Mouse (Mus musculus): Measurements from ENCODE around the gene Gm10272. TPM values are rescaled to one million over a fixed set of nuclear protein-coding genes. Genes with fewer than 3 reads are reported as not detected.
"Not testable (repeated sequence)": the region's sequence is repeated elsewhere in the genome, so short reads cannot be mapped to it uniquely, and the experiment has no call there.

Gm10272 gene
- polyA plus RNA-seq, 1 experiment: not detected

DNA sequence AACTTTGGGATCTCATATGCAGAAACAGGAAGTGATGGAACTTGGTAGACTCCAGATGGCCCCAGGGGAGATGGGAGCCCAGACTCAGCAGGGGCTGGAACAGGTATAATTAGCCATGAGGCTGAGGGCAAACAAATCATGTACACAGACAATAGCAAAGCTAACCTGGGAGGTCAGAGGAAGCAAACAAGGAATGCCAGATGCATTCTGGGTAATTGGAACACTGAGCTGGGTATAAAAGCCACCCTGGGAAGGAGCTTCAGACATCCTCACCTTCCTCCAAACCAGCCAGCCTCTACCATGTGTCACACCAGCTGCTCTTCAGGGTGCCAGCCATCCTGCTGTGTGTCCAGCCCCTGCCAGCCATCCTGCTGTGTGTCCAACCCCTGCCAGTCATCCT lies 4.7 kb downstream of the Gm10272 start, which contains the start of gene Gm10024:
Gene Gm10024, plus strand, starts transcription at position 301 of the 400 bp plus-strand sequence.
- TF ChIP-seq GATA1 (IDR thresholded peaks at IDR 0.05; ENCODE audit: low read length): not testable (repeated sequence)

DNA sequence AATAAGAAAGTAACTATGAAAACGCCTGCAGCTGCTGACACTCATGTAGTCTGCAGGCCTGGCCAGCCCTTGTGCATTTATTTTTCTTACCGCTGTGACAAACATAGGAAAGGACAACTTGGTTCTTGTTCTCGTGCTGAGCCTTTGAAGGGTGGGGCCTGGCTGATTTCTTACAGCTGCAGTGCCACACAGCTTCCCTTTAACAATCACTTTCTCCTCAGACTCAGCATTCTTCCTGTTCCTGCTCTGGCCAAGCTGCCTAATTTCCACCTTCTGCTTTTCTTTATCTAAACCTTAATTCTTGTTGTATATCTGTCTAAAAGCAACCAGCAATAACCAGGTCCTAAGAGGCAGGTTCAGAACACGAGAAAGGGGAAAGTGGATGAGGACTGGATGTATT lies 7.3 kb downstream of the Gm10272 start:
- no peak for TF ChIP-seq GATA1 (IDR thresholded peaks at IDR 0.05; ENCODE audit: low read length)

DNA sequence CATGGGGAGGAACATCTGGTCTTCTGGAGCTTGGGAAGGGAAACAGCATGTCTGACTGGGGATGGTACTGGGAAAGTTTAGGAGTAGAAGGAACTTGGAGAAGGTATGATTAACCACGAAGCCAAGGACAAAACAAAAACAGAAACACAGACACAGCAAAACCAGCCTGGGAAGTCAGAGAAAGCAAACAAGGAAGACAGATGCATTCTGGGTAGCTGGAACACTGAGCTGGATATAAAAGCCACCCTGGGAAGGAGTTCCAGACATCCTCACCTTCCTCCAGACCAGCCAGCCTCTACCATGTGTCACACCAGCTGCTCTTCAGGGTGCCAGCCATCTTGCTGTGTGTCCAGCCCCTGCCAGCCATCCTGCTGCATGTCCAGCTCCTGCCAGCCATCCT lies 9.1 kb downstream of the Gm10272 start, which contains the start of gene Gm10142:
Gene Gm10142, plus strand, starts transcription at position 301 of the 400 bp plus-strand sequence.
- no peak for TF ChIP-seq GATA1 (IDR thresholded peaks at IDR 0.05; ENCODE audit: low read length)

DNA sequence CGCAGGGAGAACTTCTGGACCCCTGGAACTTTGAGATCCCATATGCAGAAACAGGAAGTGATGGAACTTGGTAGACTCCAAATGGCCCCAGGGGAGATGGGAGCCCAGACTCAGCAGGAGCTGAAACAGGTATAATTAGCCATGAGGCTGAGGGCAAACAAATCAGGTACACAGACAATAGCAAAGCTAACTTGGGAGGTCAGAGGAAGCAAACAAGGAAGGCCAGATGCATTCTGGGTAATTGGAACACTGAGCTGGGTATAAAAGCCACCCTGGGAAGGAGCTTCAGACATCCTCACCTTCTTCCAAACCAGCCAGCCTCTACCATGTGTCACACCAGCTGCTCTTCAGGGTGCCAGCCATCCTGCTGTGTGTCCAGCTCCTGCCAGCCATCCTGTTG lies 13.9 kb downstream of the Gm10272 start, which contains the start of gene Krtap12-1:
Gene Krtap12-1, plus strand, starts transcription at position 301 of the 400 bp plus-strand sequence.
- TF ChIP-seq GATA1 (IDR thresholded peaks at IDR 0.05; ENCODE audit: low read length): not testable (repeated sequence)

GRCm38 (mm10) chr10:77724855-77725254 lies 18.4 kb downstream of the Gm10272 start:
- TF ChIP-seq GATA1 (IDR thresholded peaks at IDR 0.05; ENCODE audit: low read length): no peak

DNA sequence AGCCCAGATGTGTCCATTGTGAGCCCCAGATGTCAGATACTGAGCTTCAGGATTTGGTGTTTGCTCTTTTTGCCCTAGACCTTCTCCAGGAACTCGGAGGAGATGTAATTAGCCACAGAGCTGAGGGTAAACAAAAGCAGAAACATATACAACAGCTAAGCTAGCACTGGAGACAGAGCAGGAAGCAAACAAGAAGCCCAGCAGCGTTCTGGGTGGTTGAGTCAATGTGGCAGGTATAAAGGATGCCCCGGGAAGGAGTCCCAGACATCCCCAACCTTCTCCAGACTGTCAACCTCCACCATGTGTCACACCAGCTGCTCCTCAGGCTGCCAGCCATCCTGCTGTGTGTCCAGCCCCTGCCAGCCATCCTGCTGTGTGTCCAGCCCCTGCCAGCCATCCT lies 19.8 kb downstream of the Gm10272 start, which contains the start of gene Gm10100:
Gene Gm10100, plus strand, starts transcription at position 301 of the 400 bp plus-strand sequence.
- TF ChIP-seq GATA1 (IDR thresholded peaks at IDR 0.05; ENCODE audit: low read length): no peak

- TF ChIP-seq GATA1 (IDR thresholded peaks at IDR 0.05; ENCODE audit: low read length): no peak
These were observed 21.9 kb downstream of the Gm10272 start for GRCm38 (mm10) chr10:77728280-77728679.

DNA sequence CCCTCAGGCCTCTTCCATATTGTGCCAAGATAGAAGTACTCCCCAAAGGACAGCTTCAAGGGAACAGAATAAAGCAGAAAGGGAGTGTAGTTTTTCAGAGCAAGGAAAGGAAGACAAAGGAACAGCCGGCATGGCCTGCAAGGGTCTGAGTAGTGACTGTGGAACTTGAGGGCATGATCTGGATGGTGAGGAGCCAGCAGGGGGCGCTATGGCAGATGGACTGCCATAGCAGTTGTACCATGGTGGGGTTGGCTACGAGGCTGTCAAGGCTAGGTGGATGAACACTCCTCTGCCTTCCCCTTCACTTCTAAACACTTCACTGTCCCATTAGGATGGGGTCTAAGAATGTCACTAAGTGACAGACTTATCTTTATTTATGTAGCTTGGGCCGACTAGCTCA lies 22.8 kb downstream of the Gm10272 start:
- no peak for TF ChIP-seq GATA1 (IDR thresholded peaks at IDR 0.05; ENCODE audit: low read length)

DNA sequence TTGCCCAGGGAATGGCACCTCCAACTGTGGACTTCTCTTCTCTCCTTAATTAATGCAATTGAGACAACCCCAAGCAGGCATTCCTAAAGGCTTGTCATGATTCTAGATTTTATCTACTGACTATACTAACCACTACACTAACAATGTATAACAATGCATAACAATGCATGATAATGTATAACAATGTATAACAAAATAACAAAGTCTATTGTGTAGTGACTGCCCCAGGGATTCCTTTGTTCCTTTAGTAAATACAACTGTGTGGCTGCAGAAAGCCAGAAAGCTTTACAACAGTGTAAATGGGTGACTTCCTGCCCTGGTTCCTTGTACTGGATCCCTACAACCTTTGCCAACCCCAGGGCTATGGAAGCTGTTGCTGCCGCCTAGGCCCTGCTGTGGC lies 29.5 kb downstream of the Gm10272 start:
- no peak for TF ChIP-seq GATA1 (IDR thresholded peaks at IDR 0.05; ENCODE audit: low read length)

DNA sequence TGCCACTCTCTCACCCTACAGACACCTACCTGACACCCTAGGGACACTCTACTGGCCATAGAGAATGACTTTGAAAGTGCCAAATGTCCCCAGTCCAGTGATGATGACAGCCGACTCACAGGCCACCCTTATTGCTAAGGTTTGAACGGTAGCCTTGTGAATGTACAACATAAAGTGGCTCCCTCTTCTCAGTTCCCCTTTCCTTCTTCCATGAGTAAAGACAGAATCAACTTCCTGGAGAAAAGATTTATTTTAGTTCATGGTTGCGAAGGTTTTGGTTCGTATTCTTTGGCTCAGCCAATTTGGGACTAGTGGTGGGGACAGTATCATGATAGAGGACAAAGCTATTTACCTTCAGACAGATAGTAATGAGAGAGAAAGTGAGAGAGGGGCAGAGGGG lies 32.5 kb downstream of the Gm10272 start:
- TF ChIP-seq GATA1 (IDR thresholded peaks at IDR 0.05; ENCODE audit: low read length): no peak

DNA sequence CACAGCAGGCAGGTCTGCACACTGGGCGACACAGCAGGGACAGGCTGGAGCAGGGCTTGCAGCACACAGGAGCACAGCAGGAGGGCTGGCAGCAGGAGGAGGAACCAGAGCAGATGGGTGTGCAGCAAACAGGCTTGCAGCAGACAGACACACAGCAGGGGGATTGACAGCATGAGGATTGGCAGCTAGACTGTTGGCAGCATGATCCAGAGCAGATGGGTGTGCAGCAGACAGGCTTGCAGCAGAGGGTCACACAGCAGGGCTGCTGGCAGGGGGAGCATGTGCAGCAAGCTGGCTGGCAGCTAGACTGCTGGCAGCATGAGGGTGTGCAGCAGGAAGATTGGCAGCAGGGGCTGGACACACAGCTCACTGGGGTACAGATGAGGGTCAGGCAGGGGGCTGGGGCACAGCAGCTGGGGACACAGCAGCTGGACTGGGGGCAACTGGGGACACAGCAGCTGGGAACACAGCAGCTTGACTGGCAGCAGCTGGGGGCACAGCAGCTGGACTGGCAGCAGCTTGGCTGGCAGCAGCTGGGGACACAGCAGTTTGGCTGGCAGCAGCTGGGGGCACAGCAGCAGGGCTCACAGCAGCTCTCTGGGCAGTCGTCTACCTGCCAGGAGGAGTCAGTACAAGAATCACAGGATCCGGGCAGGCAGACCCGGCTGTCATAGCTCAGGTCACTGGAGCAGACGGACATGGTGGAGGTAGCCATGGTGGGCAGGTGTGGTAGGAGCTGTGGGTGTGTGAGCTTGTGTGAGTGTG lies 35.7 kb downstream of the Gm10272 start, which contains the start of gene Gm18596:
Gene Gm18596, minus strand, starts transcription at position 715 of the 765 bp plus-strand sequence.
- not testable (repeated sequence) for TF ChIP-seq GATA1 (IDR thresholded peaks at IDR 0.05; ENCODE audit: low read length)

- TF ChIP-seq GATA1 (IDR thresholded peaks at IDR 0.05; ENCODE audit: low read length): not testable (repeated sequence)
These were observed 44.8 kb downstream of the Gm10272 start, which contains the start of gene Gm9736 for GRCm38 (mm10) chr10:77751254-77751653. TSS of gene Gm9736 (minus strand) at chr10:77751354.

GRCm38 (mm10) chr10:77753448-77753847 lies 47.0 kb downstream of the Gm10272 start:
- no peak for TF ChIP-seq GATA1 (IDR thresholded peaks at IDR 0.05; ENCODE audit: low read length)

Other genes with a start within 250 kb of the Gm10272 start
- gene Fam207a, start 190.8 kb upstream of the Gm10272 start, polyA plus RNA-seq (2012): 128 and 179 TPM in 2 replicates
- 0.90 and 3.8 TPM in 2 replicates for gene Itgb2, start 176.4 kb upstream of the Gm10272 start, polyA plus RNA-seq (2012)
- 101 and 130 TPM in 2 replicates for gene Pttg1ip, start 124.9 kb upstream of the Gm10272 start, polyA plus RNA-seq (2012)
- 166 and 172 TPM in 2 replicates for gene Sumo3, start 100.5 kb upstream of the Gm10272 start, polyA plus RNA-seq (2012)
- 0.54 TPM in 1 of 2 replicates, not detected in the other for gene Gm49325, start 100.4 kb upstream of the Gm10272 start, polyA plus RNA-seq (2012)
- 30.8 and 39.8 TPM in 2 replicates for gene Ube2g2, start 84.4 kb upstream of the Gm10272 start, polyA plus RNA-seq (2012)
- gene Tspear, start 20.1 kb upstream of the Gm10272 start, polyA plus RNA-seq (2012): not detected in 2 replicates
- gene Gm19402, start 15.9 kb upstream of the Gm10272 start, polyA plus RNA-seq (2012): not detected in 2 replicates
- not detected in 2 replicates for gene Gm9508, start 9.4 kb upstream of the Gm10272 start, polyA plus RNA-seq (2012)
- not detected in 2 replicates for gene Gm10024, start 4.8 kb downstream of the Gm10272 start, polyA plus RNA-seq (2012)
- gene Gm10142, start 9.2 kb downstream of the Gm10272 start, polyA plus RNA-seq (2012): not detected in 2 replicates
- not detected in 2 replicates for gene Krtap12-1, start 14.0 kb downstream of the Gm10272 start, polyA plus RNA-seq (2012)
- not detected in 2 replicates for gene Gm10100, start 19.9 kb downstream of the Gm10272 start, polyA plus RNA-seq (2012)
- not detected in 2 replicates for gene Gm18596, start 36.0 kb downstream of the Gm10272 start, polyA plus RNA-seq (2012)
- not detected in 2 replicates for gene Gm9736, start 44.7 kb downstream of the Gm10272 start, polyA plus RNA-seq (2012)
- not detected in 2 replicates for gene Gm3233, start 53.1 kb downstream of the Gm10272 start, polyA plus RNA-seq (2012)
- not detected in 2 replicates for gene Gm3238, start 64.7 kb downstream of the Gm10272 start, polyA plus RNA-seq (2012)
- gene Gm7138, start 70.3 kb downstream of the Gm10272 start, polyA plus RNA-seq (2012): not detected in 2 replicates
- gene Gm3250, start 75.9 kb downstream of the Gm10272 start, polyA plus RNA-seq (2012): not detected in 2 replicates
- not detected in 2 replicates for gene Gm7137, start 81.6 kb downstream of the Gm10272 start, polyA plus RNA-seq (2012)
- gene Gm9639, start 88.5 kb downstream of the Gm10272 start, polyA plus RNA-seq (2012): not detected in 2 replicates
- not detected in 2 replicates for gene Gm19668, start 92.5 kb downstream of the Gm10272 start, polyA plus RNA-seq (2012)
- gene Gm9507, start 105.2 kb downstream of the Gm10272 start, polyA plus RNA-seq (2012): not detected in 2 replicates
- gene Gm2696, start 108.1 kb downstream of the Gm10272 start, polyA plus RNA-seq (2012): not detected in 2 replicates
- not detected in 2 replicates for gene Krtap10-4, start 120.5 kb downstream of the Gm10272 start, polyA plus RNA-seq (2012)
- not detected in 2 replicates for gene Krtap10-10, start 129.3 kb downstream of the Gm10272 start, polyA plus RNA-seq (2012)
- gene Gm36176, start 140.2 kb downstream of the Gm10272 start, polyA plus RNA-seq (2012): not detected in 2 replicates
- not detected in 2 replicates for gene Gm10318, start 146.2 kb downstream of the Gm10272 start, polyA plus RNA-seq (2012)
- gene Gm3285, start 155.3 kb downstream of the Gm10272 start, polyA plus RNA-seq (2012): not detected in 2 replicates
- gene Lrrc3, start 195.9 kb downstream of the Gm10272 start, polyA plus RNA-seq (2012): not detected in 2 replicates